Mouse (Mus musculus) bone marrow, adult 2 months (tissue): ENCODE results near the gene Ebf4.
"Not testable (repeated sequence)": the region's sequence is repeated elsewhere in the genome, so short reads cannot be mapped to it uniquely, and the experiment has no call there.

ENCODE experiments used
- CTCF ChIP-seq: fragments of 200-500 bp; IDR thresholded peaks from 2 replicates; pipeline ENCODE4 v1.5.1; 2011; ENCODE audit warnings: low read length, control low read depth; ENCODE audit not compliant: control insufficient read depth, insufficient read depth
- POLR2A ChIP-seq: fragments of 200-500 bp; IDR thresholded peaks from 2 replicates; pipeline ENCODE4 v1.6.1; 2011; ENCODE audit warnings: low read depth, mild to moderate bottlenecking, control low read depth, low read length, borderline replicate concordance; ENCODE audit not compliant: control insufficient read depth

- TF ChIP-seq CTCF, POLR2A: not testable (repeated sequence)
Measured at GRCm38 (mm10) chr2:130373026-130373425, 78.1 kb downstream of the Ebf4 start.
